Mouse (Mus musculus) mouse embryonic stem cell (cell line): Measurements from ENCODE around the gene Slc1a2.

Experiments
- in situ Hi-C, 2 experiments: fragments of 300-500 bp; cut with MboI; formaldehyde crosslinking; loops; 1 replicate in 1 of 2; 3 replicates in 1 of 2; pipeline ENCODE4 v1.14.3; 2019 to 2020; ENCODE audit warnings: low sequenced_read_pairs in 2 of 2, low pct_unique_long_range_greater_than_20kb in 1 of 2, mixed read lengths in 1 of 2; ENCODE audit not compliant: unreplicated experiment in 1 of 2

Gene Slc1a2

GRCm38 (mm10) chr2:102829201-102829600 is 170.7 kb downstream of the Slc1a2 start:
- in situ Hi-C loops: no loop called here

- in situ Hi-C loops: no loop called here
Observed at GRCm38 (mm10) chr2:102831547-102831946, 173.1 kb downstream of the Slc1a2 start.

GRCm38 (mm10) chr2:102838179-102838578 is 179.7 kb downstream of the Slc1a2 start:
- in situ Hi-C loops: no loop called here
